Mouse (Mus musculus) layer of hippocampus, adult 18-20 months (tissue): ENCODE results near the gene Fam89b. TPM values are rescaled to one million over a fixed set of nuclear protein-coding genes. Genes with fewer than 3 reads are reported as not detected.
A peak's percentile ranks its signal among the peaks of the same experiment; 100 is the strongest.

ENCODE experiments used
- DNase-seq, 2 experiments: peaks; one replicate each; pipeline ENCODE4 v3.0.0; 2022; ENCODE audit warnings: low spot score in 2 of 2
- total RNA-seq, 2 experiments: library from RNA; stranded (reverse); gene quantifications; 2 replicates each; pipeline ENCODE4 v1.2.3; 2021

The Fam89b gene
- total RNA-seq, 2 experiments from 2014 or later = 28.5 to 28.6 TPM

GRCm38 (mm10) chr19:5740320-5741317, 11.2 kb upstream of the Fam89b start, which contains the start of gene Ltbp3:
TSS of gene Ltbp3 (plus strand) at chr19:5740904.
- DNase-seq = no peak

GRCm38 (mm10) chr19:5739446-5739845, 10.0 kb upstream of the Fam89b start:
- no peak for DNase-seq

GRCm38 (mm10) chr19:5734325-5734724, 4.9 kb upstream of the Fam89b start:
- no peak for DNase-seq

GRCm38 (mm10) chr19:5731264-5731978, 2.0 kb upstream of the Fam89b start:
- DNase-seq = peak; percentile 85 to 94

- DNase-seq = peak in 1 of 2 experiments; percentile 35
These were observed 1.1 kb upstream of the Fam89b start for GRCm38 (mm10) chr19:5730314-5731186.

- DNase-seq = peak in 1 of 2 experiments; percentile 59
These were observed 616 bp downstream of the Fam89b start for GRCm38 (mm10) chr19:5728631-5729443.

- DNase-seq = peak; percentile 76 to 92
These were observed 1.8 kb downstream of the Fam89b start for GRCm38 (mm10) chr19:5727701-5728100.

- DNase-seq = no peak
These were observed 2.4 kb downstream of the Fam89b start for GRCm38 (mm10) chr19:5726961-5727578.

- DNase-seq = no peak
These were observed 3.5 kb downstream of the Fam89b start, which contains the start of gene Ehbp1l1 for GRCm38 (mm10) chr19:5725767-5726515. TSS of gene Ehbp1l1 (minus strand) at chr19:5726317.

GRCm38 (mm10) chr19:5725029-5725707, 4.3 kb downstream of the Fam89b start:
- DNase-seq = no peak

- no peak for DNase-seq
These were observed 4.9 kb downstream of the Fam89b start for GRCm38 (mm10) chr19:5724549-5724941.

- no peak for DNase-seq
These were observed 5.4 kb downstream of the Fam89b start for GRCm38 (mm10) chr19:5723934-5724548.

- no peak for DNase-seq
These were observed 6.5 kb downstream of the Fam89b start for GRCm38 (mm10) chr19:5722848-5723425.

- DNase-seq = no peak
These were observed 8.2 kb downstream of the Fam89b start for GRCm38 (mm10) chr19:5721233-5721632.

GRCm38 (mm10) chr19:5716955-5717354, 12.5 kb downstream of the Fam89b start:
- DNase-seq = no peak

GRCm38 (mm10) chr19:5715793-5716688, 13.4 kb downstream of the Fam89b start:
- DNase-seq = peak; percentile 50 to 68
